Mouse (Mus musculus) MEL (cell line): Measurements from ENCODE around the gene Rnf223. TPM values are rescaled to one million over a fixed set of nuclear protein-coding genes. Genes with fewer than 3 reads are reported as not detected.

ENCODE experiments used
- DNase-seq: peaks from one replicate; pipeline ENCODE4 v3.0.0; 2011; ENCODE audit warnings: low read depth, low spot score
- H3K27ac ChIP-seq: 2 replicates; pipeline ENCODE4 v1.5.1; 2012; ENCODE audit warnings: low read depth, mild to moderate bottlenecking, control low read depth, low read length, moderate library complexity; ENCODE audit not compliant: control insufficient read depth
- H3K27me3 ChIP-seq, 2 experiments: fragments of 150-350 bp in 1 of 2; sonication (generic) in 1 of 2; 2 replicates each; pipeline ENCODE4 v1.6.1; 2012; ENCODE audit warnings: low read length in 2 of 2, mild to moderate bottlenecking in 2 of 2, improper control_type of control experiment in 1 of 2, moderate library complexity in 1 of 2; ENCODE audit not compliant: insufficient read depth in 2 of 2, control insufficient read depth in 1 of 2
- H3K36me3 ChIP-seq, 2 experiments: 2 replicates each; pipeline ENCODE4 v1.6.1; 2012 to 2014; ENCODE audit warnings: low read length in 2 of 2, improper control_type of control experiment in 1 of 2, inconsistent platforms in 1 of 2, mild to moderate bottlenecking in 1 of 2; ENCODE audit not compliant: insufficient read depth in 2 of 2, control insufficient read depth in 1 of 2
- H3K4me1 ChIP-seq, 2 experiments: fragments of 150-350 bp in 1 of 2; sonication (generic) in 1 of 2; 2 replicates each; pipeline ENCODE4 v1.6.1; 2012; ENCODE audit warnings: low read length in 2 of 2, improper control_type of control experiment in 1 of 2, mild to moderate bottlenecking in 1 of 2; ENCODE audit not compliant: insufficient read depth in 2 of 2, control insufficient read depth in 1 of 2
- H3K4me3 ChIP-seq, 2 experiments: fragments of 150-350 bp in 1 of 2; sonication (generic) in 1 of 2; 2 replicates each; pipeline ENCODE4 v1.5.1; 2012; ENCODE audit warnings: low read depth in 2 of 2, low read length in 2 of 2, mild to moderate bottlenecking in 2 of 2, moderate library complexity in 2 of 2, control low read depth in 1 of 2, improper control_type of control experiment in 1 of 2; ENCODE audit not compliant: control insufficient read depth in 1 of 2, insufficient read depth in 1 of 2
- H3K79me2 ChIP-seq: 2 replicates; pipeline ENCODE4 v1.6.1; 2012; ENCODE audit warnings: mild to moderate bottlenecking, low read length, moderate library complexity; ENCODE audit not compliant: control insufficient read depth, poor library complexity, insufficient read depth
- H3K9ac ChIP-seq: 2 replicates; pipeline ENCODE4 v1.6.1; 2012; ENCODE audit warnings: low read depth, mild to moderate bottlenecking, control low read depth, low read length, moderate library complexity; ENCODE audit not compliant: control insufficient read depth, poor library complexity, severe bottlenecking
- H3K9me3 ChIP-seq: fragments of 150-350 bp; sonication (generic); replicated peaks from 2 replicates; pipeline ENCODE4 v1.6.1; 2012; ENCODE audit warnings: mild to moderate bottlenecking, low read length, improper control_type of control experiment, moderate library complexity; ENCODE audit not compliant: insufficient read depth
- BHLHE40 ChIP-seq: IDR thresholded peaks from 2 replicates; pipeline ENCODE4 v1.6.1; 2012; ENCODE audit warnings: low read depth, mild to moderate bottlenecking, inconsistent platforms, low read length, improper control_type of control experiment, borderline replicate concordance
- CHD1 ChIP-seq: IDR thresholded peaks from 2 replicates; pipeline ENCODE4 v1.6.1; 2012; ENCODE audit warnings: low read depth, mild to moderate bottlenecking, inconsistent platforms, low read length, improper control_type of control experiment
- CHD2 ChIP-seq: IDR thresholded peaks from 2 replicates; pipeline ENCODE4 v1.6.1; 2011; ENCODE audit warnings: low read length, improper control_type of control experiment
- ELF1 ChIP-seq: IDR thresholded peaks from 2 replicates; pipeline ENCODE4 v1.6.1; 2014; ENCODE audit warnings: low read depth, mild to moderate bottlenecking, inconsistent platforms, low read length, improper control_type of control experiment, moderate library complexity
- EP300 ChIP-seq, 2 experiments: IDR thresholded peaks; 2 replicates each; pipeline ENCODE4 v1.6.1; 2011; ENCODE audit warnings: improper control_type of control experiment in 2 of 2, low read length in 2 of 2, low read depth in 1 of 2, mild to moderate bottlenecking in 1 of 2
- GATA1 ChIP-seq: IDR thresholded peaks from 2 replicates; pipeline ENCODE4 v1.6.1; 2011; ENCODE audit warnings: low read depth, low read length, improper control_type of control experiment
- KAT2A ChIP-seq: conservative IDR thresholded peaks from 2 replicates; pipeline ENCODE4 v1.6.1; 2012; ENCODE audit warnings: low read depth, low read length, improper control_type of control experiment, inconsistent platforms
- MAFK ChIP-seq: IDR thresholded peaks from 2 replicates; pipeline ENCODE4 v1.6.1; 2011; ENCODE audit warnings: low read depth, mild to moderate bottlenecking, low read length, improper control_type of control experiment, borderline replicate concordance
- MAX ChIP-seq: IDR thresholded peaks from 2 replicates; pipeline ENCODE4 v1.6.1; 2011; ENCODE audit warnings: low read length, improper control_type of control experiment
- MAZ ChIP-seq: IDR thresholded peaks from 2 replicates; pipeline ENCODE4 v1.6.1; 2012; ENCODE audit warnings: low read depth, mild to moderate bottlenecking, inconsistent platforms, low read length, improper control_type of control experiment
- MYC ChIP-seq: IDR thresholded peaks from 2 replicates; pipeline ENCODE4 v1.6.1; 2011; ENCODE audit warnings: low read depth, mild to moderate bottlenecking, low read length, improper control_type of control experiment, moderate library complexity
- NRF1 ChIP-seq: IDR thresholded peaks from 2 replicates; pipeline ENCODE4 v1.6.1; 2014; ENCODE audit warnings: low read depth, mild to moderate bottlenecking, inconsistent platforms, low read length, improper control_type of control experiment, moderate library complexity; ENCODE audit not compliant: poor library complexity, insufficient read depth, severe bottlenecking
- POLR2A ChIP-seq, 2 experiments: IDR thresholded peaks; 2 replicates each; pipeline ENCODE4 v1.6.1; 2011 to 2012; ENCODE audit warnings: low read length in 2 of 2, mild to moderate bottlenecking in 2 of 2, control low read depth in 1 of 2, improper control_type of control experiment in 1 of 2, low read depth in 1 of 2, moderate library complexity in 1 of 2; ENCODE audit not compliant: control insufficient read depth in 1 of 2, insufficient read depth in 1 of 2, poor library complexity in 1 of 2
- RAD21 ChIP-seq: IDR thresholded peaks from 2 replicates; pipeline ENCODE4 v1.6.1; 2011; ENCODE audit warnings: mild to moderate bottlenecking, low read depth, low read length, improper control_type of control experiment
- TAL1 ChIP-seq: IDR thresholded peaks from 2 replicates; pipeline ENCODE4 v1.6.1; 2012; ENCODE audit warnings: mild to moderate bottlenecking, inconsistent platforms, low read length, moderate library complexity, mixed read lengths
- TBP ChIP-seq: IDR thresholded peaks from 2 replicates; pipeline ENCODE4 v1.8.0; 2011; ENCODE audit warnings: low read depth, low read length, improper control_type of control experiment
- UBTF ChIP-seq: IDR thresholded peaks from 2 replicates; pipeline ENCODE4 v1.6.1; 2012; ENCODE audit warnings: low read depth, mild to moderate bottlenecking, inconsistent platforms, low read length, improper control_type of control experiment, moderate library complexity, borderline replicate concordance; ENCODE audit not compliant: insufficient read depth
- USF1 ChIP-seq: IDR thresholded peaks from 2 replicates; pipeline ENCODE4 v1.6.1; 2014; ENCODE audit warnings: low read depth, mild to moderate bottlenecking, inconsistent platforms, low read length, improper control_type of control experiment, moderate library complexity
- USF2 ChIP-seq, 2 experiments: IDR thresholded peaks; 2 replicates each; pipeline ENCODE4 v1.6.1; 2011 to 2012; ENCODE audit warnings: improper control_type of control experiment in 2 of 2, low read length in 2 of 2, borderline replicate concordance in 1 of 2, inconsistent platforms in 1 of 2, low read depth in 1 of 2, mild to moderate bottlenecking in 1 of 2; ENCODE audit not compliant: insufficient read depth in 1 of 2
- ZKSCAN1 ChIP-seq: IDR thresholded peaks from 2 replicates; pipeline ENCODE4 v1.6.1; 2012; ENCODE audit warnings: low read depth, mild to moderate bottlenecking, inconsistent platforms, low read length, improper control_type of control experiment, moderate library complexity
- ZNF384 ChIP-seq: IDR thresholded peaks from 2 replicates; pipeline ENCODE4 v1.6.1; 2012; ENCODE audit warnings: low read depth, mild to moderate bottlenecking, inconsistent platforms, low read length, improper control_type of control experiment
- polyA plus RNA-seq, 2 experiments: library from polyadenylated mRNA; stranded (reverse) in 1 of 2; unstranded in 1 of 2; fragments of >175 nt in 1 of 2; fragments of >200 nt in 1 of 2; gene quantifications; 2 replicates each; pipeline versions ENCODE4 v1.2.1 to v1.2.4; 2012; ENCODE audit warnings: low replicate concordance in 2 of 2, low read depth in 1 of 2; ENCODE audit not compliant: insufficient read length in 2 of 2, insufficient read depth in 1 of 2, missing spikeins in 1 of 2
- total RNA-seq: library from RNA; depleted of rRNA; stranded (reverse); fragments of 300-350 nt; gene quantifications from 2 replicates; pipeline ENCODE4 v1.2.3, GENCODE M21; 2012

Rnf223 gene
- total and polyA plus RNA-seq, 3 experiments: 0.65 to 2.5 TPM; not detected in 1

- H3K9me3 ChIP-seq: no peaks in the 10 kb centered on the region
- H3K4me1 ChIP-seq: peaks cover 0 to 21% of the 10 kb centered on the region in 2 experiments; a peak in 3 of 4 replicates
- no peak overlapping the region for H3K9ac ChIP-seq
- no peaks in the 10 kb centered on the region for H3K79me2 ChIP-seq
- no peaks in the 10 kb centered on the region for H3K27me3 ChIP-seq
- H3K27ac ChIP-seq: no peak overlapping the region
- peaks cover 2 to 12% of the 10 kb centered on the region in 2 experiments; a peak in 3 of 4 replicates for H3K36me3 ChIP-seq
- no peak overlapping the region for H3K4me3 ChIP-seq
- TF ChIP-seq MAX: no peak
- no peak for TF ChIP-seq KAT2A
- TF ChIP-seq TAL1: no peak
- TF ChIP-seq MYC: no peak
- TF ChIP-seq NRF1: no peak
- TF ChIP-seq, all 39 proteins: peak for 0
- DNase-seq: peak; percentile 28
Measured at GRCm38 (mm10) chr4:156128746-156129145, 1.6 kb upstream of the Rnf223 start.

DNA sequence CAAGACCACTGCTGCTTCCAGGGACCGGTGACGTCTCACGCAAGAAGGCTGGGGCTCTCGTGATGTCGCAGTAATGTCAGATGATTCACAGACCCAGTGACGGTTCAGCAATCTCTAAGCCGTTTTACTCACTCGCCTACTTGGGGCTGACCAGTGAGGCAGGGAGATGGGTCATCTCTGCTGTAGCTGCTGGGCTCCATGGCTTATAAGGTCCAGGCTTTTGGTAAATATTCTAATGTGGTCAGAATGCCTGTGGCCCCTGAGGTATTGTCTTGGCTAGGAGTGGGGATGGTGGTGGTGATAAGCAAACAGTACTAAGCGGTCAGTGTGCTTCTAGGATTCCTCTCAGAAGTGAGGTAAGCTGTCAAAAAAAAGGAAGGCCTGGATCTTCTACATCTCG lies 627 bp downstream of the Rnf223 start:
- Histone ChIP-seq H3K27ac (no peak overlapping the region), H3K36me3 (peaks cover 0 to 8% of the 10 kb centered on the region in 2 experiments; a peak in 2 of 4 replicates), H3K4me3 (no peak overlapping the region), H3K4me1 (peaks cover 0 to 21% of the 10 kb centered on the region in 2 experiments; a peak in 3 of 4 replicates), H3K9ac (no peak overlapping the region), H3K9me3 (no peaks in the 10 kb centered on the region), H3K27me3 (no peaks in the 10 kb centered on the region), H3K79me2 (no peaks in the 10 kb centered on the region)
- DNase-seq: no peak
- TF ChIP-seq RAD21 (no peak), TBP (no peak), NRF1 (no peak), MAX (no peak), BHLHE40 (no peak), KAT2A (no peak), ZKSCAN1 (no peak), TAL1 (no peak), ZNF384 (no peak), CHD2 (no peak), CHD1 (no peak), USF1 (no peak), USF2 (IDR thresholded peaks at IDR 0.05; ENCODE audit: borderline replicate concordance in 1 of 2, insufficient read depth in 1 of 2, low read depth in 1 of 2, low read length in 2 of 2) (no peak), UBTF (no peak), MAZ (no peak), MAFK (no peak), GATA1 (no peak), ELF1 (no peak), POLR2A (IDR thresholded peaks at IDR 0.05; ENCODE audit: control insufficient read depth in 1 of 2, insufficient read depth in 1 of 2, low read depth in 1 of 2, low read length in 2 of 2, poor library complexity in 1 of 2) (no peak), EP300 (IDR thresholded peaks at IDR 0.05; ENCODE audit: low read depth in 1 of 2, low read length in 2 of 2) (no peak)
